Comparison of ENCODE assay signal across 8 mouse cellular contexts in genomic region chr11:85234990-85235841, GRCm38 (mm10). TPM values are rescaled to one million over a fixed set of nuclear protein-coding genes. Genes with fewer than 3 reads are reported as not detected.
A peak's percentile ranks its signal among the peaks of the same experiment; 100 is the strongest.
DNase-seq lines count a peak whose midpoint lies in the region; ATAC-seq and TF ChIP-seq lines count a peak whose summit lies in the region.

TSS of gene Appbp2 (minus strand) at chr11:85235130.

- H3K36me3 ChIP-seq in heart, embryonic 14.5 days (ENCODE audit: control insufficient read depth, insufficient read depth, low read length) = peaks cover 14% of the 10 kb centered on the region; the same call in 1 of the 2 replicates
- peaks cover 13% of the 10 kb centered on the region for H3K36me3 ChIP-seq in liver, embryonic 13.5 days
- H3K36me3 ChIP-seq in stomach, postnatal 0 days (ENCODE audit: control insufficient read depth, insufficient read depth, low read length) = no peaks in the 10 kb centered on the region

- H3K4me1 ChIP-seq in brown adipose tissue, adult 24 weeks (ENCODE audit: control insufficient read depth, insufficient read depth, insufficient read length, low read length) = 0 out of 2 replicates have a peak, but pooled peaks cover 2% of the 10 kb centered on the region
- H3K4me1 ChIP-seq in heart, embryonic 14.5 days (ENCODE audit: control insufficient read depth in 2 of 2, insufficient read depth in 2 of 2, low read length in 2 of 2) = peaks cover 2 to 10% of the 10 kb centered on the region in 2 experiments; a peak in 1 of 4 replicates
- H3K4me1 ChIP-seq in liver, embryonic 13.5 days (replicated peaks) = peaks cover 25% of the 10 kb centered on the region
- H3K4me1 ChIP-seq in stomach, postnatal 0 days (replicated peaks; ENCODE audit: control insufficient read depth, insufficient read depth) = no peaks in the 10 kb centered on the region

- ATAC-seq in heart, embryonic 14.5 days (ENCODE audit: insufficient number of reproducible peaks, insufficient read depth, low FRiP score, low read depth) = peak; percentile 94
- peak; percentile 89 for ATAC-seq in liver, embryonic 13.5 days (ENCODE audit: low read depth)
- ATAC-seq in stomach, postnatal 0 days (ENCODE audit: low FRiP score, low TSS enrichment) = peak; percentile 97

- TF ChIP-seq EP300 in stomach, postnatal 0 days (optimal IDR thresholded peaks at IDR 0.05) = no peak

- DNase-seq in CD4-positive, CD25-positive, alpha-beta regulatory T cell, adult 2 months (ENCODE audit: low read depth, low spot score) = peak; percentile 95
- DNase-seq in fibroblast of lung, adult 2 months (ENCODE audit: low read depth) = peak; percentile 78
- peak; percentile 94 for DNase-seq in kidney, postnatal 14 days
- peak; percentile 89 for DNase-seq in liver, embryonic 13.5 days
- peak; percentile 98 for DNase-seq in neural tube, embryonic 10.5 days (ENCODE audit: extremely low spot score, low spot score)
- peak; percentile 95 for DNase-seq in stomach, postnatal 0 days (ENCODE audit: low spot score)

- peak within 1 kb of the TSS; percentile 93 for H3K4me2 ChIP-seq in heart, embryonic 14.5 days (ENCODE audit: low read length)
- H3K4me2 ChIP-seq in liver, embryonic 13.5 days = peak within 1 kb of the TSS; percentile 78
- H3K4me2 ChIP-seq in stomach, postnatal 0 days (replicated peaks; ENCODE audit: low read depth) = peak within 1 kb of the TSS; percentile 69

- H3K4me3 ChIP-seq in brown adipose tissue, adult 24 weeks (ENCODE audit: insufficient read depth, low read depth, low read length) = peak within 1 kb of the TSS; percentile 96
- peak within 1 kb of the TSS; percentile 67 to 99 for H3K4me3 ChIP-seq in heart, embryonic 14.5 days (ENCODE audit: control insufficient read depth in 1 of 2, insufficient read depth in 1 of 2, low read depth in 1 of 2, low read length in 2 of 2)
- peak within 1 kb of the TSS; percentile 92 for H3K4me3 ChIP-seq in liver, embryonic 13.5 days (replicated peaks)
- peak within 1 kb of the TSS; percentile 66 for H3K4me3 ChIP-seq in stomach, postnatal 0 days (ENCODE audit: low read depth, low read length)

- H3K9me3 ChIP-seq in heart, embryonic 14.5 days (ENCODE audit: control insufficient read depth, low read length) = no peaks in the 10 kb centered on the region
- H3K9me3 ChIP-seq in liver, embryonic 13.5 days (replicated peaks) = no peaks in the 10 kb centered on the region
- no peaks in the 10 kb centered on the region for H3K9me3 ChIP-seq in stomach, postnatal 0 days (ENCODE audit: control insufficient read depth, low read length)

- TF ChIP-seq CTCF in stomach, postnatal 0 days (IDR thresholded peaks at IDR 0.05; ENCODE audit: low read depth) = no peak

- peak within 1 kb of the TSS; percentile 96 for H3K27ac ChIP-seq in brown adipose tissue, adult 24 weeks (replicated peaks; ENCODE audit: low read depth, low read length)
- peak within 1 kb of the TSS; percentile 97 to 99 for H3K27ac ChIP-seq in heart, embryonic 14.5 days (replicated peaks in 1 of 2; ENCODE audit: control insufficient read depth in 1 of 2, insufficient read depth in 1 of 2, low read depth in 2 of 2, low read length in 2 of 2)
- peak within 1 kb of the TSS; percentile 92 for H3K27ac ChIP-seq in liver, embryonic 13.5 days
- peak within 1 kb of the TSS; percentile 97 for H3K27ac ChIP-seq in stomach, postnatal 0 days (replicated peaks)

- no peaks in the 10 kb centered on the region for H3K27me3 ChIP-seq in heart, embryonic 14.5 days (ENCODE audit: control insufficient read depth, insufficient read depth, low read length)
- H3K27me3 ChIP-seq in liver, embryonic 13.5 days = no peaks in the 10 kb centered on the region
- H3K27me3 ChIP-seq in stomach, postnatal 0 days (ENCODE audit: control insufficient read depth, insufficient read depth, low read length) = no peaks in the 10 kb centered on the region

- WGBS in heart, embryonic 14.5 days = 5% methylated on average over 48 of the region's 48 CpGs
- WGBS in liver, embryonic 13.5 days (ENCODE audit: insufficient replicate concordance) = 3% methylated on average over 48 of the region's 48 CpGs
- WGBS in stomach, postnatal 0 days = 5% methylated on average over 44 of the region's 48 CpGs

- H3K9ac ChIP-seq in heart, embryonic 14.5 days (ENCODE audit: low read length) = peak within 1 kb of the TSS; percentile 98
- H3K9ac ChIP-seq in liver, embryonic 13.5 days = peak within 1 kb of the TSS; percentile 92
- H3K9ac ChIP-seq in stomach, postnatal 0 days (ENCODE audit: low read length) = peak within 1 kb of the TSS; percentile 82

RNA-seq across cellular contexts. Expression of gene Appbp2, which starts in this region (rescaled TPM):
- polyA plus RNA-seq in brown adipose tissue, adult 24 weeks (2012; ENCODE audit: insufficient read depth, insufficient read length, missing spikeins) = 12.4 and 16.7 TPM in 2 replicates
- polyA plus RNA-seq in heart, embryonic 14.5 days (2014; fragmentation: Nextera tagmentation; extraction: Ambion mirVana) = 47.4 and 50.2 TPM in 2 replicates
- polyA plus RNA-seq in liver, embryonic 13.5 days (2015; fragmentation: Nextera tagmentation; extraction: Ambion mirVana) = 15.7 and 17.7 TPM in 2 replicates
- 23.1 and 24.2 TPM in 2 replicates for polyA plus RNA-seq in stomach, postnatal 0 days (2015; fragmentation: Nextera tagmentation; extraction: Ambion mirVana)

Comparison
In these comparisons a context has a peak if more than half of its experiments do, and no peak if none do; other contexts are left out.
1. Peak in every context shown above with its lines: DNase-seq, ATAC-seq, H3K4me3 ChIP-seq and H3K27ac ChIP-seq.